Mouse (Mus musculus): Measurements from ENCODE around the gene Jagn1. TPM values are rescaled to one million over a fixed set of nuclear protein-coding genes. Genes with fewer than 3 reads are reported as not detected.
A peak's percentile ranks its signal among the peaks of the same experiment; 100 is the strongest.

Jagn1 gene
- polyA plus RNA-seq, 1 experiment: not detected

GRCm38 (mm10) chr6:113440686-113441085 lies 1.7 kb upstream of the Jagn1 start:
- Histone ChIP-seq H3K4me1 (ENCODE audit: control insufficient read depth, insufficient read depth, low read length) (peaks cover 4% of the 10 kb centered on the region; the same call in 1 of the 2 replicates), H3K4me3 (ENCODE audit: insufficient read depth, low read depth, low read length) (no peak overlapping the region), H3K27ac (ENCODE audit: insufficient read depth, low read depth, low read length) (no peak overlapping the region)
- 87% methylated on average over 3 of the region's 3 CpGs for WGBS
- TF ChIP-seq POLR2A (IDR thresholded peaks at IDR 0.05; ENCODE audit: insufficient read depth, low read depth, low read length): no peak
- no peak for TF ChIP-seq CTCF (IDR thresholded peaks at IDR 0.05; ENCODE audit: insufficient read depth, low read depth, low read length)

DNA sequence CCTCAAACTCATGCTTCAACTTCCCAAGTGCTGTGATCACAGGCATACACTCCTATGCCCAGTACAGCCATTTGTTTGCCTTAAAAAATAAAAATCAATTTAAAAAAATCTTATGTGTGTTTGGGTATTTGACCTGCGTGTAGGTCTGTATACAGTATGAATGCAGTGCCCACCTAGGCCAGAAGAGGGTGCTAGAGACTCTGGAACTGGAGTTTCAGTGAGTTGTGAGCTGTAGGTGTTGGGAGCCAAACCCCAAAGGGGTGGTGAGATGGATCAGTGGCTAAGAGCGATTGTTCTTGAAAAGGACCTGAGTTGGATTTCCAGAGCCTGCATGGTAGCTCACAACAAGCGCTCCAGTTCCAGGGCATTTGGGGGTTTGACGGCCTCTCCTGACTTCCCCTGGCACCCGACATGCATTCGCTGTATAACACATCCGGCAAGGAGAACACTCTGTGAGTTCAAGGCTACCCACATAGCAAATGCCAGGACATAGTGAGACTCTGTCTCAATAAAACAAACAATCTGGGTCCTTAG lies 1.2 kb upstream of the Jagn1 start:
- 49% methylated on average over 7 of the region's 7 CpGs for WGBS
- TF ChIP-seq POLR2A (IDR thresholded peaks at IDR 0.05; ENCODE audit: insufficient read depth, low read depth, low read length) (no peak), CTCF (IDR thresholded peaks at IDR 0.05; ENCODE audit: insufficient read depth, low read depth, low read length) (no peak)

DNA sequence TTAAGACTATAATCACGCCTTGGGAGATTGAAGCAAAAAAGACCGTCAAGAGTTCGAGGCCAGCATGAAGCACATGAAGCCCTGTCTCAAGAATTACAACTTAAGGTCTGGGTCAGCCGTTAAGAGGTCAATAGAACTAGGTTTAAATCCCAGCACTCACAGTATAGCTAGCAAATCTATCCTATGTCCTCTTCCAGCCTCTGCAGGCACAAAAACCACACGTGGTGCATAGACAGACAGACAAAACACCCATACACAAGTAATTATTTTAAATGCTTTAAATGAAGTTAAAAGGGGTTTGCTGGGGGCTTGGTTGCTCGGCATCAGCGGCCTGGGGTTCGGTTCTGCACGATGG lies 305 bp upstream of the Jagn1 start:
- H3K27ac ChIP-seq (ENCODE audit: insufficient read depth, low read depth, low read length): 0 out of 2 replicates have a peak overlapping the region, but pooled peaks have one; percentile 16
- WGBS: 35% methylated on average over 9 of the region's 9 CpGs
- TF ChIP-seq POLR2A (IDR thresholded peaks at IDR 0.05; ENCODE audit: insufficient read depth, low read depth, low read length): no peak
- no peak for TF ChIP-seq CTCF (IDR thresholded peaks at IDR 0.05; ENCODE audit: insufficient read depth, low read depth, low read length)
- peak overlapping the region; percentile 71 for H3K4me3 ChIP-seq (ENCODE audit: insufficient read depth, low read depth, low read length)
- H3K4me1 ChIP-seq (ENCODE audit: control insufficient read depth, insufficient read depth, low read length): peaks cover 4% of the 10 kb centered on the region; the same call in 1 of the 2 replicates

More for the DNA sequence above, 1.2 kb upstream of the Jagn1 start:
- Histone ChIP-seq H3K4me1 (ENCODE audit: control insufficient read depth, insufficient read depth, low read length) (peaks cover 4% of the 10 kb centered on the region; the same call in 1 of the 2 replicates), H3K27ac (ENCODE audit: insufficient read depth, low read depth, low read length) (no peak overlapping the region), H3K4me3 (ENCODE audit: insufficient read depth, low read depth, low read length) (no peak overlapping the region)

GRCm38 (mm10) chr6:113443091-113443490 lies 722 bp downstream of the Jagn1 start:
- Histone ChIP-seq H3K27ac (ENCODE audit: insufficient read depth, low read depth, low read length) (no peak overlapping the region), H3K4me3 (ENCODE audit: insufficient read depth, low read depth, low read length) (peak overlapping the region; percentile 71), H3K4me1 (ENCODE audit: control insufficient read depth, insufficient read depth, low read length) (peaks cover 4% of the 10 kb centered on the region; the same call in 1 of the 2 replicates)
- WGBS: 45% methylated on average over 12 of the region's 12 CpGs
- TF ChIP-seq POLR2A (IDR thresholded peaks at IDR 0.05; ENCODE audit: insufficient read depth, low read depth, low read length) (no peak), CTCF (IDR thresholded peaks at IDR 0.05; ENCODE audit: insufficient read depth, low read depth, low read length) (no peak)

- 78% methylated on average over 8 of the region's 8 CpGs for WGBS
- no peak for TF ChIP-seq POLR2A (IDR thresholded peaks at IDR 0.05; ENCODE audit: insufficient read depth, low read depth, low read length)
- no peak for TF ChIP-seq CTCF (IDR thresholded peaks at IDR 0.05; ENCODE audit: insufficient read depth, low read depth, low read length)
- H3K4me3 ChIP-seq (ENCODE audit: insufficient read depth, low read depth, low read length): no peak overlapping the region
These were observed 2.0 kb downstream of the Jagn1 start for GRCm38 (mm10) chr6:113444207-113444965.

GRCm38 (mm10) chr6:113447639-113448038 lies 5.3 kb downstream of the Jagn1 start:
- WGBS: 95% methylated on average over 4 of the region's 4 CpGs
- H3K27ac ChIP-seq (ENCODE audit: insufficient read depth, low read depth, low read length): no peak overlapping the region
- no peak for TF ChIP-seq CTCF (IDR thresholded peaks at IDR 0.05; ENCODE audit: insufficient read depth, low read depth, low read length)
- peaks cover 4% of the 10 kb centered on the region; the same call in 1 of the 2 replicates for H3K4me1 ChIP-seq (ENCODE audit: control insufficient read depth, insufficient read depth, low read length)
- H3K4me3 ChIP-seq (ENCODE audit: insufficient read depth, low read depth, low read length): no peak overlapping the region

More at GRCm38 (mm10) chr6:113444207-113444965, 2.0 kb downstream of the Jagn1 start:
- peaks cover 4% of the 10 kb centered on the region; the same call in 1 of the 2 replicates for H3K4me1 ChIP-seq (ENCODE audit: control insufficient read depth, insufficient read depth, low read length)
- no peak overlapping the region for H3K27ac ChIP-seq (ENCODE audit: insufficient read depth, low read depth, low read length)

GRCm38 (mm10) chr6:113451839-113452238 lies 9.5 kb downstream of the Jagn1 start:
- no peak overlapping the region for H3K4me3 ChIP-seq (ENCODE audit: insufficient read depth, low read depth, low read length)
- TF ChIP-seq CTCF (IDR thresholded peaks at IDR 0.05; ENCODE audit: insufficient read depth, low read depth, low read length) (no peak), POLR2A (IDR thresholded peaks at IDR 0.05; ENCODE audit: insufficient read depth, low read depth, low read length) (no peak)
- 33% methylated on average over 2 of the region's 2 CpGs for WGBS
- no peak overlapping the region for H3K27ac ChIP-seq (ENCODE audit: insufficient read depth, low read depth, low read length)
- no peaks in the 10 kb centered on the region for H3K4me1 ChIP-seq (ENCODE audit: control insufficient read depth, insufficient read depth, low read length)

DNA sequence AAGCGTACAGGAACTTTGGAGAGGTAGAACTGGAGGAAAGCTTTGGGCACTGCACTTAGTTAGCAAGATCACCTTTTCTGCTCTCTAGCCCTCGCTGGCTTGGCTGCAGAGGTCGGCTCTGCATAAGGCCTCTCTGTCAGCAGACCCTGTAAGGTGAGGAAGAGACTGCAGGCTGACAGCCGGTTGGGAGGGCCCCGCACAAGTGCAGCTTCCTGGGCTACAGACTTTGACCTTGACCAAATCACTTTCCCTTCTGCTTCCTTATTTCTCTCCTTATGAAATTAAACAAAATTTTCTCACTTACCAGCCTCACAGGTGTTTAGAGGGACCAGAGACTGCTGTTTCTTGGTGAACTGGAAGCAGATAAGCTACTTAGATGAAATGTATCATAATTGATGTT lies 12.6 kb downstream of the Jagn1 start:
- Histone ChIP-seq H3K27ac (ENCODE audit: insufficient read depth, low read depth, low read length) (no peak overlapping the region), H3K4me3 (ENCODE audit: insufficient read depth, low read depth, low read length) (no peak overlapping the region), H3K4me1 (ENCODE audit: control insufficient read depth, insufficient read depth, low read length) (no peaks in the 10 kb centered on the region)
- 75% methylated on average over 5 of the region's 5 CpGs for WGBS
- TF ChIP-seq POLR2A (IDR thresholded peaks at IDR 0.05; ENCODE audit: insufficient read depth, low read depth, low read length) (no peak), CTCF (IDR thresholded peaks at IDR 0.05; ENCODE audit: insufficient read depth, low read depth, low read length) (no peak)

DNA sequence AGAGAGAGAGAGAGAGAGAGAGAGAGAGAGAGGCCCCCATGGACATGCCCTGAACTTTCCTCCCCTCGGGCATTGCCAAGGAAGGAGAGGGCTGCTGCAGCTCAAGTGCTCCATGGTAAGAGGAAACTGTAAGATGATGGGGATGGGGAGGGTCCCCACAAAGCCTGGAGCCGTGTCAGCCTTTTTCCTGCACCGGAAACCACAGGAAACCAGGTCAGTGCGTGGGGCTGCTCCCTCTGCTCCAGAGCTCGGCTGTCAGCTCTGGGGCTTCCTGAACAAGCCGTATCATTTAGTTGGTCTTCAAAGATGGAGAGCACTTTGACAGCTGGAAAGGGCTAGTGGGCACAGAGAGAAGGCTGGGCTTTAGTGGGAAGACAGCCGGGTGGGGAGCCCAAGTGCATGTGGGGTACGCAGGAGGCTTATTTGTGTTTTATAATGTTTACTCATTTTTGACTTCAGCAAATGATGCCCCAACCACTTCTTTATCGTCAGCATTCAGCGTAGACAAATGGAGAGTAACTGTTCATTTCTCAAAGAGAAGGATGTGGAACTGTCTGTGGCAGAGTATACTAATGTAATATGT lies 15.7 kb downstream of the Jagn1 start, which contains the start of gene Il17re:
Gene Il17re (plus strand): TSS at position 533 of the 583 bp plus-strand sequence.
- H3K4me3 ChIP-seq (ENCODE audit: insufficient read depth, low read depth, low read length): no peak within 1 kb of the TSS
- TF ChIP-seq POLR2A (IDR thresholded peaks at IDR 0.05; ENCODE audit: insufficient read depth, low read depth, low read length) (no peak), CTCF (IDR thresholded peaks at IDR 0.05; ENCODE audit: insufficient read depth, low read depth, low read length) (no peak)
- no peaks in the 10 kb centered on the region for H3K4me1 ChIP-seq (ENCODE audit: control insufficient read depth, insufficient read depth, low read length)
- no peak within 1 kb of the TSS for H3K27ac ChIP-seq (ENCODE audit: insufficient read depth, low read depth, low read length)
- 82% methylated on average over 10 of the region's 10 CpGs for WGBS

Data from olfactory bulb, adult 2 months (tissue).